Mouse (Mus musculus) midbrain, embryonic 15.5 days (tissue): ENCODE measurements around the gene Srgap3. TPM values are rescaled to one million over a fixed set of nuclear protein-coding genes. Genes with fewer than 3 reads are reported as not detected.

Experiments
- ATAC-seq: fragments of 200-750 bp; cut with Nextera tagmentation; replicated peaks from 2 replicates; pipeline ENCODE4 v1.8.0; 2017; ENCODE audit warnings: moderate TSS enrichment
- H3K27ac ChIP-seq: fragments of 300-500 bp; sonication (generic); 2 replicates; pipeline ENCODE4 v1.5.1; 2015; ENCODE audit warnings: mild to moderate bottlenecking, inconsistent platforms
- H3K27me3 ChIP-seq: fragments of 300-500 bp; sonication (generic); replicated peaks from 2 replicates; pipeline ENCODE4 v1.6.1; 2015; ENCODE audit warnings: inconsistent platforms
- H3K36me3 ChIP-seq: fragments of 300-500 bp; sonication (generic); replicated peaks from 2 replicates; pipeline ENCODE4 v1.6.1; 2015; ENCODE audit warnings: inconsistent platforms
- H3K4me1 ChIP-seq: fragments of 300-500 bp; sonication (generic); 2 replicates; pipeline ENCODE4 v1.6.1; 2015; ENCODE audit warnings: inconsistent platforms
- H3K4me2 ChIP-seq: fragments of 300-500 bp; sonication (generic); 2 replicates; pipeline ENCODE4 v1.6.1; 2015; ENCODE audit warnings: inconsistent platforms, mild to moderate bottlenecking, moderate library complexity
- H3K4me3 ChIP-seq: fragments of 300-500 bp; sonication (generic); 2 replicates; pipeline ENCODE4 v1.5.1; 2015; ENCODE audit warnings: mild to moderate bottlenecking, inconsistent platforms
- H3K9ac ChIP-seq: fragments of 300-500 bp; sonication (generic); 2 replicates; pipeline ENCODE4 v1.6.1; 2015; ENCODE audit warnings: mild to moderate bottlenecking, inconsistent platforms
- H3K9me3 ChIP-seq: fragments of 300-500 bp; sonication (generic); 2 replicates; pipeline ENCODE4 v1.6.1; 2016; ENCODE audit warnings: inconsistent platforms
- WGBS: fragments of 180-500 bp; shearing (Covaris S2); methylation state at CpG from one replicate; pipeline ENCODE4 v1.1.7; 2015; ENCODE audit warnings: mixed read lengths; 5-methylcytosine and 5-hydroxymethylcytosine counted together
- polyA plus RNA-seq: library from polyadenylated mRNA; unstranded; fragments of >200 nt; fragmentation: Nextera tagmentation; extraction: Ambion mirVana; gene quantifications from 2 replicates; pipeline ENCODE4 v1.2.1, GENCODE M21; 2015

Srgap3 gene
- polyA plus RNA-seq, 1 experiment from 2014 or later, result 44.6 TPM

DNA sequence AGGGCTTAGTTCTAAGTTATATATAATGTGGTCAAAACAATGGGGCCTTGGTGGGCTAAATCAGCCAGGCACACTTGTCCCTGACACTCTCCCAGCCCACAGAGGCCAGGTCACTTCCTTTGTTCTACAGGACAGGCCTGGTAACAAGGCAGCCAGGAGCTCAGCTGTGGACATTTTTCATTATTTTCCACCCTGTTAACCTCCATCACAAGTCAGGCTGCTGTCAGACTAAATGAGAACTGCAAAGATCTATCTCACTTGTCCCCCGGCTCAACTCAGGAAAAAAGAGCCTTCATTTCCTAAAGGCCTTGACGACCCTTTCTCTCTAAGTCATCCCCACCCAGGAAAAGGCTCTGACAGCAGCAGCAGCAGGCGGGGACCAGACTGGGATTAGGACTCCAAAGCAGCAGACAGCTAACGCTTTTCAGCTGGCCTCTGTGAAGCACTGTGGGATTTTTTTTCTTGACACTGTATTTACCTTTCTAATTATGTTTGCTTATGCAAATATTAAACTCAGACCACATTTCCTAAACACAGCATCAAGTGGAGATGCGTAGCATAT, 132.5 kb downstream of the Srgap3 start:
- ATAC-seq, result no peak
- Histone ChIP-seq H3K4me2 (no peak overlapping the region), H3K4me1 (peaks cover 54% of the 10 kb centered on the region), H3K36me3 (no peaks in the 10 kb centered on the region), H3K27me3 (no peaks in the 10 kb centered on the region), H3K27ac (peak overlapping the region; percentile 72), H3K4me3 (no peak overlapping the region), H3K9ac (no peak overlapping the region), H3K9me3 (no peaks in the 10 kb centered on the region)
- WGBS, result 20% methylated on average over 5 of the region's 5 CpGs

DNA sequence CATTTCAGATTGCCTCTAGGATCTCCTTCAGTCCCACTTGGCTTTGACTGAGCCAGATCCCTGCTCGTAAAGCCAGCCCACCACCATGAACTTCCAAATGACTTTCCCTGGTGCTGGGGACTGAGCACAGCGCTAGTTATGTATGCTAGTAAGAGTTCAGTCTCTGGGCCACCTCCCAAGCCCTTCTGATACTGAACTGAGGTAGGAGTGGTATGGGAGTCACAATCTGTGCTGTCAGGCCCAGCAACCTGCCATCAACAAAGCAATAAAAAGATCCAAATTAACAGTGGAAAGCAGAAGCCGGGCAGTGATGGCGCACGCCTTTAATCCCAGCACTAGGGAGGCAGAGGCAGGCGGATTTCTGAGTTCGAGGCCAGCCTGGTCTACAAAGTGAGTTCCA, 134.2 kb downstream of the Srgap3 start:
- Histone ChIP-seq H3K27ac (0 out of 2 replicates have a peak overlapping the region, but pooled peaks have one; percentile 88), H3K9ac (no peak overlapping the region), H3K9me3 (no peaks in the 10 kb centered on the region), H3K4me3 (no peak overlapping the region), H3K4me1 (peaks cover 69% of the 10 kb centered on the region), H3K27me3 (no peaks in the 10 kb centered on the region), H3K36me3 (no peaks in the 10 kb centered on the region), H3K4me2 (no peak overlapping the region)
- WGBS, result 90% methylated on average over 7 of the region's 7 CpGs
- ATAC-seq, result no peak

DNA sequence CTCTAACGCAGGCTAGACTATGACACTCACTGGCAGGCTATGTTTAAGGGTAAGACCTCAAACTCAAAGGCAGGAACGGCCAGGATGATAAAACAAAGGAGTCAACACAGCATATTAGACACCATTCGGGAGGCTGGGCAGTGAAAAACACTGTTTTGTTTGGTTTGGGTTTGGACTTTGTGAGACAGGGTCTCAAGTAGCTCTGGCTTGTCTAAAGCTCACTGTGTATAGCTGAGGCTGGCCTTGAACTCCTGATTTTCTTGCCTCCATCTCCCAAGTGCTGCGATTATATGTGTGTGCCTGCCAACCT, 136.6 kb downstream of the Srgap3 start:
- Histone ChIP-seq H3K27ac (peak overlapping the region; percentile 88), H3K4me1 (peaks cover 61% of the 10 kb centered on the region), H3K27me3 (no peaks in the 10 kb centered on the region), H3K9ac (peak overlapping the region; percentile 0; the same call in 1 of the 2 replicates), H3K36me3 (no peaks in the 10 kb centered on the region), H3K4me3 (no peak overlapping the region), H3K9me3 (no peaks in the 10 kb centered on the region), H3K4me2 (peak overlapping the region; percentile 12; the same call in 1 of the 2 replicates)
- no peak for ATAC-seq
- WGBS, result 33% methylated on average over 4 of the region's 4 CpGs

DNA sequence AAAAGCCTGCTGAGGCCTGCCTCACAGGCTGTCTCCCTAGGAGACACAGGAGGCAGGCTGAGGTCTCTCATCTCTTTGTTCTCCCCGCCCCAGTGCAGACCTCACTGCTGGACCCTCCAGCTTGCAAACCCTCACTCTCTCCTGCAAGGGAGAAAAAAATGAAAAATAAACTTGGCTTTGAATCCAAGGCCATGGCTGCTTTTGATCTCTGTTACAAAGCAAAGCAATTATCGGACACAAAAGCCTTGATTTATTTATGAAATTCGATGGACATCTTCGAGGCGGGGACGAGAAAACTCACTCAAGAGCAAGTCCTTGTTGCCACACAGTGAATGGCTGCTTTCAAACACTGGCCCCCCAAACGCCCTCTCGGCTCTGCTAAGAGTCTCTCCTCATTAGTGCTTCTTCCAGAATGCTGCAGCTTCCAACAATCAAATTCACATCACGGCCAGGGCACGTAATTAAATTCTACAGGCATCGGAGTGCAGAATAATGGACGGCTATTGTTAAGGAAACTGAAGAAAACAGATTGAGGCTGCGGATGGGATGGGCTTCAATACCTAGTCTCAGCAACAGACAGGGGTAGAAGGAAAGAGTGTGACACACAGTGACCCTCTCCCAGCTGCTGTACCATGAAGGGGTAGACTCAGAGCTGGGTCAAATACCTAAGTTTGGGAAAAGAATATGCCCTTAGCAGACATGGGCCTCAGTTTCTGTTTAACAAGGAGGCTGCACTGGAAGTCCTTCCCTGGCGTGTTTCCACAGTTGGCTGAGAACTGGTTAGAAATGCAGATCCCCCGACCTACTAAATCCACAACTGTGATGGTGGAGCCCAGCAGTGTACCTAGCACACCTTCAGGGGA, 137.2 kb downstream of the Srgap3 start:
- peak overlapping the region; percentile 0; the same call in 1 of the 2 replicates for H3K9ac ChIP-seq
- H3K4me2 ChIP-seq, result peak overlapping the region; percentile 12; the same call in 1 of the 2 replicates
- 6% methylated on average over 15 of the region's 15 CpGs for WGBS
- no peaks in the 10 kb centered on the region for H3K36me3 ChIP-seq
- no peaks in the 10 kb centered on the region for H3K27me3 ChIP-seq
- H3K4me3 ChIP-seq, result no peak overlapping the region
- no peaks in the 10 kb centered on the region for H3K9me3 ChIP-seq
- H3K4me1 ChIP-seq, result peaks cover 56% of the 10 kb centered on the region
- ATAC-seq, result peak; percentile 85
- peak overlapping the region; percentile 88 for H3K27ac ChIP-seq

- peak overlapping the region; percentile 88 for H3K27ac ChIP-seq
- no peak overlapping the region for H3K9ac ChIP-seq
- H3K9me3 ChIP-seq, result no peaks in the 10 kb centered on the region
- peaks cover 48% of the 10 kb centered on the region for H3K4me1 ChIP-seq
- peak; percentile 15; the same call in 1 of the 2 replicates for ATAC-seq
- H3K4me3 ChIP-seq, result no peak overlapping the region
- no peaks in the 10 kb centered on the region for H3K36me3 ChIP-seq
- WGBS, result 35% methylated on average over 9 of the region's 9 CpGs
- H3K4me2 ChIP-seq, result no peak overlapping the region
- no peaks in the 10 kb centered on the region for H3K27me3 ChIP-seq
Observed at GRCm38 (mm10) chr6:112808738-112809137, 138.3 kb downstream of the Srgap3 start.

DNA sequence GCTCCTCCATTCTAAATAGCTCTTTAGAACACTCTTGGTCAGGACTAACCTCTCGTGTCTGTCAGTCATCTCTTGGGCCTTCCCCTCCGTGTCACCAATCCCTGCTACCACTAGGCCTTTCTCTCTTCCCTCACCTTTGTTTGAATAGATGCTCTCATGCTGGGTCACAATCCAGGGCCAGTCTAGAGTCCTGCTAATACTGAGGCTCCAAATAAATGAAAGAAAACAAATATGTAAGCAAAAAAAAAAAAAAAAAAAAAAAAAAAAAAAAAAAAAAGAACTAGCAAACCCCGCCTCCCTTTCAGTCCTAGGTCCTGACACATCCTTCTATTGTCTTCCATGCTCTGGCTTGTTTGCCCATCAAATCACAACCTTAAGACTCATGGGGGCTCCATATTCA, 145.1 kb downstream of the Srgap3 start:
- Histone ChIP-seq H3K27ac (no peak overlapping the region), H3K9ac (no peak overlapping the region), H3K4me1 (0 out of 2 replicates have a peak, but pooled peaks cover 7% of the 10 kb centered on the region), H3K4me3 (no peak overlapping the region), H3K9me3 (no peaks in the 10 kb centered on the region), H3K27me3 (no peaks in the 10 kb centered on the region), H3K4me2 (no peak overlapping the region), H3K36me3 (no peaks in the 10 kb centered on the region)
- peak; percentile 34; the same call in 1 of the 2 replicates for ATAC-seq
- WGBS, result 76% methylated on average over 3 of the region's 3 CpGs

- H3K4me2 ChIP-seq, result no peak overlapping the region
- no peaks in the 10 kb centered on the region for H3K36me3 ChIP-seq
- H3K27me3 ChIP-seq, result no peaks in the 10 kb centered on the region
- H3K27ac ChIP-seq, result peak overlapping the region; percentile 28; the same call in 1 of the 2 replicates
- H3K4me3 ChIP-seq, result no peak overlapping the region
- H3K4me1 ChIP-seq, result 0 out of 2 replicates have a peak, but pooled peaks cover 7% of the 10 kb centered on the region
- no peaks in the 10 kb centered on the region for H3K9me3 ChIP-seq
- H3K9ac ChIP-seq, result no peak overlapping the region
- ATAC-seq, result no peak
- WGBS, result 73% methylated on average over 5 of the region's 5 CpGs
Observed at GRCm38 (mm10) chr6:112798378-112798777, 148.7 kb downstream of the Srgap3 start.

DNA sequence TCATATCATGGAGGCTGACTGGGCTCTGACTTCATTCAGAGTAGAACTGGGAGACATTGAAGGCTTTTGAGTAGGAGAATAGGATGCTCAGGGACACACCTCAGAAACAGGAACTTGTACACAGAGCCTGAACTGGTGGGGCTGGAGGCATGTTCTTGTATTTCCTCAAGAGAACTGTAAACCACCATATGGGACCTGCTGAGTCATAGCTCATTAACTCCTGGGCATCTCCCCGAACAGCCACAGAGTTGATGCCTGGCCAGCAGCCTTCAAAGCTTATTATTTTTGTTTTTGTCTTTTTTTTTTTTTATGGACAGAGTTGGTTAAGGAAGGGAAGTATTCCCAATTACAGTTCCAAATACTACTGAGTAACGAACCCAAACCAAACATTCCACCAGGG, 150.5 kb downstream of the Srgap3 start:
- Histone ChIP-seq H3K4me2 (no peak overlapping the region), H3K4me3 (no peak overlapping the region), H3K36me3 (no peaks in the 10 kb centered on the region), H3K9me3 (no peaks in the 10 kb centered on the region), H3K27me3 (no peaks in the 10 kb centered on the region), H3K9ac (no peak overlapping the region), H3K27ac (no peak overlapping the region), H3K4me1 (0 out of 2 replicates have a peak, but pooled peaks cover 7% of the 10 kb centered on the region)
- 66% methylated on average over 2 of the region's 2 CpGs for WGBS
- ATAC-seq, result no peak

GRCm38 (mm10) chr6:112793887-112794286, 153.2 kb downstream of the Srgap3 start:
- Histone ChIP-seq H3K9me3 (no peaks in the 10 kb centered on the region), H3K27ac (no peak overlapping the region), H3K9ac (no peak overlapping the region), H3K4me3 (no peak overlapping the region), H3K27me3 (no peaks in the 10 kb centered on the region), H3K4me1 (peaks cover 31% of the 10 kb centered on the region), H3K36me3 (no peaks in the 10 kb centered on the region), H3K4me2 (no peak overlapping the region)
- ATAC-seq, result no peak
- 91% methylated on average over 5 of the region's 5 CpGs for WGBS

- H3K9ac ChIP-seq, result no peak overlapping the region
- H3K36me3 ChIP-seq, result no peaks in the 10 kb centered on the region
- H3K9me3 ChIP-seq, result no peaks in the 10 kb centered on the region
- WGBS, result 62% methylated on average over 6 of the region's 6 CpGs
- H3K27ac ChIP-seq, result peak overlapping the region; percentile 27
- no peaks in the 10 kb centered on the region for H3K27me3 ChIP-seq
- peaks cover 32% of the 10 kb centered on the region for H3K4me1 ChIP-seq
- ATAC-seq, result peak; percentile 26; the same call in 1 of the 2 replicates
- no peak overlapping the region for H3K4me3 ChIP-seq
- H3K4me2 ChIP-seq, result no peak overlapping the region
Observed at GRCm38 (mm10) chr6:112789901-112790300, 157.2 kb downstream of the Srgap3 start.

GRCm38 (mm10) chr6:112788617-112789016, 158.4 kb downstream of the Srgap3 start:
- peaks cover 32% of the 10 kb centered on the region for H3K4me1 ChIP-seq
- H3K4me3 ChIP-seq, result no peak overlapping the region
- WGBS, result 28% methylated on average over 10 of the region's 10 CpGs
- H3K9ac ChIP-seq, result no peak overlapping the region
- H3K27me3 ChIP-seq, result no peaks in the 10 kb centered on the region
- no peak overlapping the region for H3K4me2 ChIP-seq
- H3K9me3 ChIP-seq, result no peaks in the 10 kb centered on the region
- peak; percentile 49 for ATAC-seq
- peak overlapping the region; percentile 34; the same call in 1 of the 2 replicates for H3K27ac ChIP-seq
- no peaks in the 10 kb centered on the region for H3K36me3 ChIP-seq

GRCm38 (mm10) chr6:112788174-112788573, 158.9 kb downstream of the Srgap3 start:
- 77% methylated on average over 1 of the region's 1 CpGs for WGBS
- Histone ChIP-seq H3K9me3 (no peaks in the 10 kb centered on the region), H3K4me2 (no peak overlapping the region), H3K9ac (no peak overlapping the region), H3K4me1 (peaks cover 32% of the 10 kb centered on the region), H3K4me3 (no peak overlapping the region), H3K27me3 (no peaks in the 10 kb centered on the region), H3K27ac (peak overlapping the region; percentile 34; the same call in 1 of the 2 replicates), H3K36me3 (no peaks in the 10 kb centered on the region)
- ATAC-seq, result no peak
